Mouse (Mus musculus): ENCODE measurements around the gene Olfml2a. TPM values are rescaled to one million over a fixed set of nuclear protein-coding genes. Genes with fewer than 3 reads are reported as not detected.

Olfml2a gene
- polyA plus RNA-seq, 1 experiment from 2014 or later: 1.5 TPM

DNA sequence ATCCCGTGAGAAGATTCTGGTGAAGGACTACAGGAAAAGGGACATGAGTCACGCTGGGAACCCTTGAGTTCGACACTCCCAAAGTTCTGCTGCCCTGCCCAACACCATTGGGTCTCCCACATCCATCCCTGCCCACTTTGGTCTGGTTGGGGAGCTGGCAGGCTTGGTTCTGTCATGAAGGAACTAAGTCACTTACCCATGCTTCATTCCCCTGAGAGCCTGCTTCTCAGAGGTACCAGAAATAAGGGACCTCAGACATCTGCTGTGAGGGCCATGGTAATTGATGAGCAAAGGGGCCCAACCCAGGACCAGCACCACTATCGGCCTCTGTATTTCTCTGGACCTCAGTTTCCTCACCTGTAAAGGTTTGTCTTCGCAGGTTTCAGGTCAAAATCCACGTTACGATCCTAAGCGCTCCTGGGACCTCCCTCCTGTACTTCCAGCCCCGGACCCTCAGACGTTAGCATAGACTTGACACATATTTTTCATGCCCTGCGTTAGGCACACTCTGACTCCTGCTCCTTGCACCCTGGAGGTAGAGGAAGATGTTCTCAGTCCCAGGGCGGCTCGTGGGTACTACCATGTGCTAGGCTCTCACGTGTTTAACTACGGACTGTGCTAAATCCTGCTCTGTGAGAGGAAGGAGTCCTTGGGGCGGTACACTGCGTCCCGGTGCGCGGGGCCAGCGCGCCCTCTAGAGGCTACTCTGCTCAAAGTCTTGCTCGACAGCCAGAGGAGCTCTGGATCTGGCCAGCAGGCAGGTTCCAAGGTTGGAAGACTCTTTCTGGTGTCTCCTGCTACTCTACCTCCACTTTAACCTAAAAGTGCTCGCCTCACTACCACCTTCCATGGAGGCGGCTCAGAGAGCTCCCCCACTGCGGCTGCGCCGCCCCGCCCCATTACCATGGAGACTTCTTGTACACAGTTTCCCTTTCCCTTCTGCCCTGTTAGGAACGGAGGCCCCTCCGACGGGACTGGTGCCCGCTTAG is 65.9 kb downstream of the Olfml2a start, which contains the start of gene Wdr38:
Gene Wdr38, plus strand, starts transcription at position 91 of the 989 bp plus-strand sequence.
- peaks cover 36% of the 10 kb centered on the region for H3K36me3 ChIP-seq
- peak within 1 kb of the TSS; percentile 64 for H3K27ac ChIP-seq (replicated peaks)
- peaks cover 20% of the 10 kb centered on the region for H3K4me1 ChIP-seq
- H3K27me3 ChIP-seq (ENCODE audit: low read depth, poor library complexity, severe bottlenecking): peaks cover 9% of the 10 kb centered on the region
- WGBS: 19% methylated on average over 33 of the region's 33 CpGs
- DNase-seq (ENCODE audit: low spot score): peak; percentile 90
- no peaks in the 10 kb centered on the region for H3K9me3 ChIP-seq (replicated peaks)
- peak within 1 kb of the TSS; percentile 49 for H3K4me3 ChIP-seq

GRCm38 (mm10) chr2:38999381-38999780 is 67.6 kb downstream of the Olfml2a start:
- Histone ChIP-seq H3K36me3 (peaks cover 52% of the 10 kb centered on the region), H3K4me1 (peaks cover 37% of the 10 kb centered on the region), H3K4me3 (no peak overlapping the region), H3K27ac (replicated peaks) (no peak overlapping the region), H3K9me3 (replicated peaks) (no peaks in the 10 kb centered on the region), H3K27me3 (ENCODE audit: low read depth, poor library complexity, severe bottlenecking) (peaks cover 9% of the 10 kb centered on the region)
- WGBS: 71% methylated on average over 4 of the region's 4 CpGs
- DNase-seq (ENCODE audit: low spot score): no peak

DNA sequence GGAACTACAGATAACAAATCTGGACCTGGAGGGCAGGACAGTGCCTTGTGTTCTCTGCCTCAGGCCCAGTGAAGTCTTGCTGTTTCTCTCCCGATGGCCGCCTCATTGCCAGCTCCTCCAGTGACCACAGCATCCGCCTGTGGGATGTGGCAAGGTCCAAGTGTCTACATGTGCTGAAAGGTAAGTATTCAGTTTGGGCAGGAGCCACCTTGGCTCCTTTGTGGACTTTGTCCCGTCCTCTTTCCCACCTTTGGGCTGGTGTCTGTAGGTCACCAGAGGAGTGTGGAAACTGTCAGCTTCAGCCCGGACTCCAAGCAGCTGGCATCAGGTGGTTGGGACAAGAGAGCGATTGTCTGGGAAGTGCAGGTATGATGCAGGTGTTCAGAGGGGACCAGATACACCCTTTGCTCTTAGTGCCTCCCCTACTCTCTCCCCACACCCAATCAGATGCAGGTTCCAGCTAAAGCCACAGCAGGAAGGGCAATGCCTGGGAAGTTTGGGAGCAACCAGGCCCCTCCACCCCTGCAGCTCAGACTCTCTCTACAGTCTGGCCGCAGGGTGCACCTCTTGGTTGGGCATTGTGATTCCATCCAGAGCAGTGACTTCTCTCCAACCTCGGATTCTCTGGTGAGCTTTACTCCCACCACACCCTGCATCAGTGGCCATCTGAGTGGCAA is 68.3 kb downstream of the Olfml2a start:
- DNase-seq (ENCODE audit: low spot score): no peak
- 68% methylated on average over 8 of the region's 8 CpGs for WGBS
- H3K9me3 ChIP-seq (replicated peaks): no peaks in the 10 kb centered on the region

GRCm38 (mm10) chr2:39000587-39000919 is 68.8 kb downstream of the Olfml2a start:
- peaks cover 9% of the 10 kb centered on the region for H3K27me3 ChIP-seq (ENCODE audit: low read depth, poor library complexity, severe bottlenecking)
- no peaks in the 10 kb centered on the region for H3K9me3 ChIP-seq (replicated peaks)
- no peak overlapping the region for H3K27ac ChIP-seq (replicated peaks)
- no peak overlapping the region for H3K4me3 ChIP-seq
- H3K4me1 ChIP-seq: peaks cover 37% of the 10 kb centered on the region
- peaks cover 52% of the 10 kb centered on the region for H3K36me3 ChIP-seq
- no peak for DNase-seq (ENCODE audit: low spot score)
- WGBS: 89% methylated on average over 4 of the region's 4 CpGs

More for the DNA sequence above, 68.3 kb downstream of the Olfml2a start:
- Histone ChIP-seq H3K4me1 (peaks cover 37% of the 10 kb centered on the region), H3K4me3 (no peak overlapping the region), H3K27ac (replicated peaks) (no peak overlapping the region), H3K27me3 (ENCODE audit: low read depth, poor library complexity, severe bottlenecking) (peaks cover 9% of the 10 kb centered on the region), H3K36me3 (peaks cover 52% of the 10 kb centered on the region)

GRCm38 (mm10) chr2:39001866-39002265 is 70.1 kb downstream of the Olfml2a start:
- WGBS: 85% methylated on average over 3 of the region's 3 CpGs
- Histone ChIP-seq H3K36me3 (peaks cover 52% of the 10 kb centered on the region), H3K4me1 (peaks cover 50% of the 10 kb centered on the region), H3K27me3 (ENCODE audit: low read depth, poor library complexity, severe bottlenecking) (peaks cover 6% of the 10 kb centered on the region), H3K9me3 (replicated peaks) (no peaks in the 10 kb centered on the region), H3K4me3 (no peak overlapping the region), H3K27ac (replicated peaks) (no peak overlapping the region)
- DNase-seq (ENCODE audit: low spot score): no peak

DNA sequence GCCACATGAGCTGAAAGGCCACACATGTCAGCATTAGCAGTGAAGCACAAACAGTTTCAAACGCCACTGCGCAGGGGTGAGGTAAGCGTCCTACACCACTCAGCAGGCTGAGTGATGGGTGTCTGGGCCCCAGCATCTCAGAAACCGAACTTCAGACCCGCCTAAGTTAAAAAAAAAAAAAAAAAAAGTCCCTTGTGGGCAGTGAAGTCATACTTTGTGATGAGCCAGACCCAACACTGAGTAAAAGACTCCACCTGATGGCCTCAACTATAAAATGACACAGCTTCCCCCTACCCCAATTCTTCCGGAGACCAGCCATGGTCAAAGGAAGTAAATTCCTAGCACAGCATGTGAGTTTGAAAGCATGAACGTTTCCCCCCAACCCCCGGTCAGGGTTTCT is 71.3 kb downstream of the Olfml2a start:
- peaks cover 52% of the 10 kb centered on the region for H3K36me3 ChIP-seq
- H3K4me3 ChIP-seq: peak overlapping the region; percentile 94
- H3K4me1 ChIP-seq: peaks cover 47% of the 10 kb centered on the region

GRCm38 (mm10) chr2:39003512-39003911 is 71.7 kb downstream of the Olfml2a start:
- H3K27me3 ChIP-seq (ENCODE audit: low read depth, poor library complexity, severe bottlenecking): no peaks in the 10 kb centered on the region
- H3K4me3 ChIP-seq: peak overlapping the region; percentile 94
- peaks cover 46% of the 10 kb centered on the region for H3K4me1 ChIP-seq
- peaks cover 52% of the 10 kb centered on the region for H3K36me3 ChIP-seq
- no peaks in the 10 kb centered on the region for H3K9me3 ChIP-seq (replicated peaks)
- no peak for DNase-seq (ENCODE audit: low spot score)
- WGBS: 78% methylated on average over 5 of the region's 5 CpGs
- peak overlapping the region; percentile 97 for H3K27ac ChIP-seq (replicated peaks)

More for the DNA sequence above, 71.3 kb downstream of the Olfml2a start:
- no peaks in the 10 kb centered on the region for H3K9me3 ChIP-seq (replicated peaks)
- no peak for DNase-seq (ENCODE audit: low spot score)
- 63% methylated on average over 8 of the region's 8 CpGs for WGBS
- no peak overlapping the region for H3K27ac ChIP-seq (replicated peaks)
- no peaks in the 10 kb centered on the region for H3K27me3 ChIP-seq (ENCODE audit: low read depth, poor library complexity, severe bottlenecking)

GRCm38 (mm10) chr2:39004372-39004771 is 72.6 kb downstream of the Olfml2a start:
- Histone ChIP-seq H3K4me3 (peak overlapping the region; percentile 94), H3K27me3 (ENCODE audit: low read depth, poor library complexity, severe bottlenecking) (no peaks in the 10 kb centered on the region), H3K4me1 (peaks cover 53% of the 10 kb centered on the region), H3K9me3 (replicated peaks) (no peaks in the 10 kb centered on the region), H3K27ac (replicated peaks) (peak overlapping the region; percentile 97), H3K36me3 (peaks cover 49% of the 10 kb centered on the region)
- peak; percentile 34 for DNase-seq (ENCODE audit: low spot score)
- WGBS: under 1% methylated on average over 11 of the region's 11 CpGs

DNA sequence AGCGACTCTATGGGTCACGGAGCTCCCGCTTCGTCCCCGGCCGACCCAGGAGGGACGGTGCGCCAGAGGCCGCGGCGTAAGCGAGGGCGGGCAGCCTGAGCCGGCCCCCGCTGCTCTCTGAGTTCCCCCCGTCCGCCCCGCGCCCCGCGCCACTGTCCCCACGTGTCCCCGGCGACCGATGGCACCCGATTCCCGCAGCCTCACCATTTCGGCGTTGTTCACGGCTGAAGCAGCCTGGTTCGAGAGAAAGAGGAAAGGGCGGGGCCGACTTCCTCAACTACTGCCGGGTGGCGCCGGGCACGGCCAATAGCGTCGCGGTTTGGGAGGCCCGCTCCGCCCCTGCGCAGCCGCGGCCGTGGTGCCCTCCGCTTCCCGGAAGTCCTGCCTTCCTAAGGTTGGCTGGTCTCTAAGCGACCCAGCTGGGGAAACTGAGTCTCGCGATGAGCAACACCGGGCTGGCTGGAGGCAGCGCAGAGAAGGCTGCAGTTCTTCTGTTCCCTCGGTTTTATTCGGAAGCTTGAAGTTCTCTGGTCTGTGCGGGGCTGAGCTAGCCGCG is 73.2 kb downstream of the Olfml2a start, which contains the start of gene Arpc5l:
Gene Arpc5l, plus strand, starts transcription at position 469 of the 556 bp plus-strand sequence.
- H3K4me1 ChIP-seq: peaks cover 58% of the 10 kb centered on the region
- under 1% methylated on average over 58 of the region's 58 CpGs for WGBS
- no peaks in the 10 kb centered on the region for H3K9me3 ChIP-seq (replicated peaks)
- H3K27me3 ChIP-seq (ENCODE audit: low read depth, poor library complexity, severe bottlenecking): no peaks in the 10 kb centered on the region
- DNase-seq (ENCODE audit: low spot score): peak; percentile 93
- peak within 1 kb of the TSS; percentile 94 for H3K4me3 ChIP-seq
- peaks cover 43% of the 10 kb centered on the region for H3K36me3 ChIP-seq
- H3K27ac ChIP-seq (replicated peaks): peak within 1 kb of the TSS; percentile 97

DNA sequence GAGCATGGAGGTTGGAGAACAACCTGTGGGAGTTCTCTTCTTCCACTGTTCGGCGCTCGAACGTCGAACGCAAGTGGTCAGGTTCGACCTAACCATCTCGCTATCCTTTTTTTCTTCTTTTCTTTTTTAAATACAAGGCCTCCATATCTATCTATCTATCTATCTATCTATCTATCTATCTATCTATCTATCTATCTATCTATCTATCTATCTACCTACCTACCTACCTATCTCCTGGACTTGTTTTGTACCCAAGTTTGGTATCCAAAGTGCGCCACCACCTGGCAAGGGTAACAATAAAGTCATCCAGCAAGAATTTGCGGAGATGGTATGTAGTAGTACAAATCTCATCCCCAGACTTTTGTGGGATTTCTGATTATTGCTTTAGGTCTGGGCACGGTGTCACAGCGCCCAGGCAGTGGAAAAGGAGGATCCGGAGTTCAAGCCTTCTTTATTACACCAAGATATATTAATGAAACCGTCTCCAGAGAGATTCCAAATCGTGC is 73.8 kb downstream of the Olfml2a start, which contains the start of gene Rpl35:
Gene Rpl35, minus strand, starts transcription at position 51 of the 506 bp plus-strand sequence.
- no peak for DNase-seq (ENCODE audit: low spot score)

GRCm38 (mm10) chr2:39006149-39006730 is 74.5 kb downstream of the Olfml2a start:
- peaks cover 62% of the 10 kb centered on the region for H3K4me1 ChIP-seq
- no peak overlapping the region for H3K27ac ChIP-seq (replicated peaks)
- 91% methylated on average over 14 of the region's 14 CpGs for WGBS
- DNase-seq (ENCODE audit: low spot score): no peak
- H3K4me3 ChIP-seq: peak overlapping the region; percentile 94
- H3K9me3 ChIP-seq (replicated peaks): no peaks in the 10 kb centered on the region
- H3K36me3 ChIP-seq: peaks cover 36% of the 10 kb centered on the region
- no peaks in the 10 kb centered on the region for H3K27me3 ChIP-seq (ENCODE audit: low read depth, poor library complexity, severe bottlenecking)

More for the DNA sequence above, 73.8 kb downstream of the Olfml2a start, which contains the start of gene Rpl35:
- Histone ChIP-seq H3K4me1 (peaks cover 58% of the 10 kb centered on the region), H3K4me3 (peak within 1 kb of the TSS; percentile 94), H3K27me3 (ENCODE audit: low read depth, poor library complexity, severe bottlenecking) (no peaks in the 10 kb centered on the region), H3K9me3 (replicated peaks) (no peaks in the 10 kb centered on the region), H3K27ac (replicated peaks) (peak within 1 kb of the TSS; percentile 97), H3K36me3 (peaks cover 36% of the 10 kb centered on the region)
- 14% methylated on average over 15 of the region's 15 CpGs for WGBS

- Histone ChIP-seq H3K4me3 (peak overlapping the region; percentile 99), H3K4me1 (peaks cover 53% of the 10 kb centered on the region)
- WGBS: 0% methylated on average over 44 of the region's 44 CpGs
Observed at GRCm38 (mm10) chr2:39007865-39008264, 76.1 kb downstream of the Olfml2a start.

More at GRCm38 (mm10) chr2:39007865-39008264, 76.1 kb downstream of the Olfml2a start:
- Histone ChIP-seq H3K9me3 (replicated peaks) (no peaks in the 10 kb centered on the region), H3K36me3 (peaks cover 34% of the 10 kb centered on the region), H3K27me3 (ENCODE audit: low read depth, poor library complexity, severe bottlenecking) (no peaks in the 10 kb centered on the region), H3K27ac (replicated peaks) (peak overlapping the region; percentile 90)
- peak; percentile 96 for DNase-seq (ENCODE audit: low spot score)

Measured in midbrain, embryonic 10.5 days (tissue).